In genomic region chr11:102946265-102946991, GRCm38 (mm10) we compare ENCODE assay signal across 9 mouse cellular contexts. TPM values are rescaled to one million over a fixed set of nuclear protein-coding genes. Genes with fewer than 3 reads are reported as not detected.
A peak's percentile ranks its signal among the peaks of the same experiment; 100 is the strongest.
DNase-seq lines count a peak whose midpoint lies in the region; ATAC-seq lines count a peak whose summit lies in the region.
"Had no signal": no experiment of that assay in that cellular context is flagged by ENCODE, and none has a peak within 500 bp of the region (broad histone marks: within the 10 kb centered on the region; RNA-seq: fewer than 3 reads in every experiment).

Gene C1ql1 (minus strand): TSS chr11:102946688.

- H3K27ac ChIP-seq in intestine, embryonic 14.5 days (ENCODE audit: low read depth), result no peak within 1 kb of the TSS
- H3K27ac ChIP-seq: macrophage had no signal

- peak; percentile 94 for DNase-seq in adrenal gland, adult 2 months
- peak; percentile 94 for DNase-seq in embryo, embryonic 10.5 days (ENCODE audit: low spot score)
- peak; percentile 66 to 81 for DNase-seq in gastrocnemius, postnatal 36 days
- peak; percentile 85 for DNase-seq in intestine, embryonic 14.5 days (ENCODE audit: low spot score)
- peak; percentile 31 to 70 for DNase-seq in left cerebral cortex, postnatal 14 days (ENCODE audit: low spot score in 2 of 2)
- peak; percentile 79 to 85 for DNase-seq in right cerebral cortex, postnatal 10 days (ENCODE audit: low spot score in 2 of 2)
- DNase-seq in urinary bladder, postnatal 10 days (ENCODE audit: low spot score), result peak; percentile 47

- peaks cover 38% of the 10 kb centered on the region for H3K4me1 ChIP-seq in intestine, embryonic 14.5 days (replicated peaks; ENCODE audit: control insufficient read depth, insufficient read depth, low read length)

- intact Hi-C loops in gastrocnemius, postnatal 36 days (cut with DNase I), result no loop called here
- intact Hi-C loops in left cerebral cortex, postnatal 14 days (cut with DNase I), result no loop called here

- peak; percentile 90 for ATAC-seq in intestine, embryonic 14.5 days (replicated peaks; ENCODE audit: low FRiP score, low TSS enrichment, low read depth)
- ATAC-seq in megakaryocyte progenitor cell, adult 5-6 weeks (replicated peaks; ENCODE audit: poor library complexity), result peak; percentile 95

- H3K9ac ChIP-seq in intestine, embryonic 14.5 days (ENCODE audit: low read length), result peak within 1 kb of the TSS; percentile 37

- under 1% methylated on average over 82 of the region's 87 CpGs for WGBS in intestine, embryonic 14.5 days

- H3K4me3 ChIP-seq in intestine, embryonic 14.5 days (ENCODE audit: low read depth, low read length), result peak within 1 kb of the TSS; percentile 34

- H3K36me3 ChIP-seq in intestine, embryonic 14.5 days (ENCODE audit: control insufficient read depth, insufficient read depth, low read length), result no peaks in the 10 kb centered on the region

- peak within 1 kb of the TSS; percentile 69 for H3K4me2 ChIP-seq in intestine, embryonic 14.5 days (ENCODE audit: low read length)

- H3K9me3 ChIP-seq in intestine, embryonic 14.5 days (ENCODE audit: control insufficient read depth, low read length), result no peaks in the 10 kb centered on the region

- peaks cover 77% of the 10 kb centered on the region for H3K27me3 ChIP-seq in intestine, embryonic 14.5 days (replicated peaks; ENCODE audit: control insufficient read depth, insufficient read depth, low read length)

RNA-seq across cellular contexts. Expression of gene C1ql1, which starts in this region (rescaled TPM):
- 10 to 100 TPM; 39.4 to 69.4 TPM for total RNA-seq in adrenal gland, adult 2 months (2021)
- polyA plus RNA-seq in adrenal gland, adult 2 months (2012; rRNA removed), result 67.7 and 112 TPM in 2 replicates
- under 1 TPM in 1 of 2 experiments, not detected in 1; 0.17 TPM for total RNA-seq in gastrocnemius, postnatal 36 days (2021)
- polyA plus RNA-seq in intestine, embryonic 14.5 days (2014; fragmentation: Nextera tagmentation; extraction: Ambion mirVana), result 8.2 and 9.0 TPM in 2 replicates
- total RNA-seq in left cerebral cortex, postnatal 14 days (2021), result 10 to 100 TPM; 20.7 to 25.2 TPM
- total RNA-seq in megakaryocyte progenitor cell, adult 5-6 weeks (2015), result not detected in 2 replicates
- total RNA-seq in megakaryocyte progenitor cell, adult 5-6 weeks (2017), result not detected in 2 replicates
- polyA plus RNA-seq: macrophage had no signal

Comparison
In these comparisons a context has a peak if more than half of its experiments do, and no peak if none do; other contexts are left out.
1. RNA of gene C1ql1 (total RNA-seq): 39.4 to 69.4 TPM in adrenal gland, adult 2 months and 20.7 to 25.2 TPM in left cerebral cortex, postnatal 14 days; 0.17 TPM in gastrocnemius, postnatal 36 days and not detected in megakaryocyte progenitor cell, adult 5-6 weeks; every median in the first group is over 10 times any median in the second.
2. Peak in DNase-seq in gastrocnemius, postnatal 36 days; RNA of the gene not detected or under 1 TPM.
3. Peak in ATAC-seq in megakaryocyte progenitor cell, adult 5-6 weeks; RNA of the gene not detected or under 1 TPM.
4. Peak in every context shown above with its lines, with median percentiles within 50 percentile points of each other: DNase-seq.